Mouse (Mus musculus) heart, embryonic 11.5 days (tissue): ENCODE measurements at regions not wholly inside any gene's neighbourhood (a gene's known extent, or its start where the extent isn't known, plus 50 kb on each side); places are given as distances from the start of the nearest gene placed in this dataset.
"Not testable (repeated sequence)": the region's sequence is repeated elsewhere in the genome, so short reads cannot be mapped to it uniquely, and the experiment has no call there.

Experiments
- ATAC-seq: fragments of 200-750 bp; cut with Nextera tagmentation; replicated peaks from 2 replicates; pipeline ENCODE4 v1.8.0; 2017; ENCODE audit warnings: moderate library complexity; ENCODE audit not compliant: insufficient number of reproducible peaks, low FRiP score, low TSS enrichment
- H3K27ac ChIP-seq: fragments of 300-500 bp; sonication (generic); 2 replicates; pipeline ENCODE4 v1.5.1; 2014; ENCODE audit warnings: mild to moderate bottlenecking, low read depth, low read length
- H3K27me3 ChIP-seq: fragments of 300-500 bp; sonication (generic); 2 replicates; pipeline ENCODE4 v1.6.1; 2014; ENCODE audit warnings: mild to moderate bottlenecking, low read length, mixed read lengths; ENCODE audit not compliant: control insufficient read depth, insufficient read depth
- H3K36me3 ChIP-seq: fragments of 300-500 bp; sonication (generic); 2 replicates; pipeline ENCODE4 v1.6.1; 2014; ENCODE audit warnings: mild to moderate bottlenecking, low read length, moderate library complexity, mixed read lengths; ENCODE audit not compliant: control insufficient read depth, insufficient read depth
- H3K4me1 ChIP-seq: fragments of 300-500 bp; sonication (generic); 2 replicates; pipeline ENCODE4 v1.6.1; 2014; ENCODE audit warnings: low read length; ENCODE audit not compliant: control insufficient read depth, insufficient read depth
- H3K4me2 ChIP-seq: fragments of 300-500 bp; sonication (generic); 2 replicates; pipeline ENCODE4 v1.6.1; 2014; ENCODE audit warnings: mild to moderate bottlenecking, moderate library complexity
- H3K4me3 ChIP-seq: fragments of 300-500 bp; sonication (generic); 2 replicates; pipeline ENCODE4 v1.5.1; 2014; ENCODE audit warnings: low read depth, low read length
- H3K9ac ChIP-seq: fragments of 300-500 bp; sonication (generic); 2 replicates; pipeline ENCODE4 v1.6.1; 2014; ENCODE audit warnings: mild to moderate bottlenecking, low read depth, low read length, moderate library complexity
- H3K9me3 ChIP-seq: fragments of 300-500 bp; sonication (generic); replicated peaks from 2 replicates; pipeline ENCODE4 v1.6.1; 2016; ENCODE audit warnings: low read length; ENCODE audit not compliant: control insufficient read depth
- WGBS: fragments of 180-500 bp; shearing (Covaris S2); extraction: QIAGEN DNeasy Blood & Tissue Kit; methylation state at CpG from one replicate; pipeline ENCODE4 v1.1.7; 2014; ENCODE audit not compliant: insufficient replicate concordance; 5-methylcytosine and 5-hydroxymethylcytosine counted together

- Histone ChIP-seq H3K4me1 (no peaks in the 10 kb centered on the region), H3K9ac (no peak overlapping the region), H3K27me3 (peaks cover 2% of the 10 kb centered on the region; the same call in 1 of the 2 replicates), H3K9me3 (no peaks in the 10 kb centered on the region), H3K4me3 (no peak overlapping the region), H3K4me2 (no peak overlapping the region), H3K36me3 (no peaks in the 10 kb centered on the region), H3K27ac (no peak overlapping the region)
- no peak for ATAC-seq
- 66% methylated on average over 2 of the region's 2 CpGs for WGBS
These were observed 234.2 kb downstream of the Unc5cl start for GRCm38 (mm10) chr17:48688944-48689343.

DNA sequence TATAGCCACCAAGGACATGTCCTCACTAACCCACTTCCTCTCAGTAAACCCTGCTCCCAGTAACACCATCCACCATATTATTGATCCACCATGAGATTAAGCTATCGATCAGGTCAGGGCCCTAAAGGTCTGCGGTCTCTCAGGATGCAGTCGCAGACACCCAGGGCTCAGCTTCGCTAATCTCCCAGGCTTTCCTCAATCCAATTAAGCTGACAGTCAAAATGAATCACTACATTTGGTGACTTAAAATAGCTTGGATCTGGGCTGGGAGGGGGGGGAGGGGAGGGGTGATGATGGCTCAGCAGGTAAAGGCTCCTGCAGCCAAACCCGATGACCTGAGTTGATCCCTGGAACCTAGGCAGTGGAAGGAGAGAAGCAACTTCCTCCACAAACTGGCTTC, 233.7 kb upstream of the Lrfn2 start:
- H3K27me3 ChIP-seq, result no peaks in the 10 kb centered on the region
- no peak for ATAC-seq
- no peaks in the 10 kb centered on the region; the same call in 1 of the 2 replicates for H3K9me3 ChIP-seq
- H3K27ac ChIP-seq, result no peak overlapping the region
- H3K4me1 ChIP-seq, result no peaks in the 10 kb centered on the region
- 65% methylated on average over 5 of the region's 5 CpGs for WGBS
- H3K36me3 ChIP-seq, result no peaks in the 10 kb centered on the region
- H3K4me2 ChIP-seq, result no peak overlapping the region
- H3K4me3 ChIP-seq, result no peak overlapping the region
- no peak overlapping the region for H3K9ac ChIP-seq

DNA sequence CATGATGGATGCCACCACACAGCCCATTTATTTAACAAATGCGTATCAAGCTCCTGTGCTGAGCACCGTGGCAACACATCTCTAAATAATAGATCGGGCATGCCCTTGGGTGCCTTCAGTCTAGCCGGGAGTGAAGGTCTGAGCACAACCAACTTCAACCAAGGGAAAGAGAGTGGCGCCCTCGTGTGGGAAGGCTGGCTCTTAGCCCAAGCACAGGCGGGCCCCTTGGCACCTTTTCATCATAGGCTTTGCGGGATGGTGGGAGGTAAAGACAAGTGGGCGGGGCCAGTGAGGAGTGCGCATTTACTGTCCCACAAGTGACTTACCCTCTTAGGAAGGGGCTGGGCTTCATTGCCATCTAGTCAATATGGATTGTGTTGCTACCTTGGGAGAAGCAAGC, 231.6 kb upstream of the Lrfn2 start:
- no peak for ATAC-seq
- Histone ChIP-seq H3K27me3 (no peaks in the 10 kb centered on the region), H3K36me3 (no peaks in the 10 kb centered on the region), H3K9ac (no peak overlapping the region), H3K4me1 (no peaks in the 10 kb centered on the region), H3K9me3 (no peaks in the 10 kb centered on the region; the same call in 1 of the 2 replicates), H3K27ac (no peak overlapping the region), H3K4me3 (no peak overlapping the region), H3K4me2 (no peak overlapping the region)
- WGBS, result 25% methylated on average over 10 of the region's 10 CpGs

DNA sequence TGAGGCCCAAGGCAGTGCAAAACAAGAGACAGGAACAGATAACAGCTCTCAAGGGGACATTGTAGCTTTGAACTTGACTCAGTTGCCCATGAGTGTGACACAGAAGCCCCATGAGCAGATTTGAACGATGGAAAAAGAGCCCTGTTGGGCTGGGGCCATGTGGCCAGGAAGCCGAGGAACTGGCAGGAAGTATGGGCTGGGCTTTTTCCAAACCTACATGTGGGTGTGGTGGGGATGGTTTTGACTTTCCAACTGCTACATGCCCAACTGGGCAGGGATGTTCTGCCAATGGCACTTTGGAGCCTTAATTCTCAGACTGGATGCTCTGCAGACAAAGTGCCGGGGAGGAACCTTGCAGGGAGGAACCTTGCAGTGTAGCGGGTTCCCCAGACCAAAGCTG, 211.7 kb upstream of the Lrfn2 start:
- no peaks in the 10 kb centered on the region for H3K4me1 ChIP-seq
- ATAC-seq, result no peak
- no peak overlapping the region for H3K4me2 ChIP-seq
- WGBS, result 74% methylated on average over 4 of the region's 4 CpGs
- H3K27ac ChIP-seq, result no peak overlapping the region
- H3K27me3 ChIP-seq, result peaks cover 3% of the 10 kb centered on the region; the same call in 1 of the 2 replicates
- H3K9ac ChIP-seq, result no peak overlapping the region
- H3K36me3 ChIP-seq, result no peaks in the 10 kb centered on the region
- no peaks in the 10 kb centered on the region for H3K9me3 ChIP-seq
- H3K4me3 ChIP-seq, result no peak overlapping the region

DNA sequence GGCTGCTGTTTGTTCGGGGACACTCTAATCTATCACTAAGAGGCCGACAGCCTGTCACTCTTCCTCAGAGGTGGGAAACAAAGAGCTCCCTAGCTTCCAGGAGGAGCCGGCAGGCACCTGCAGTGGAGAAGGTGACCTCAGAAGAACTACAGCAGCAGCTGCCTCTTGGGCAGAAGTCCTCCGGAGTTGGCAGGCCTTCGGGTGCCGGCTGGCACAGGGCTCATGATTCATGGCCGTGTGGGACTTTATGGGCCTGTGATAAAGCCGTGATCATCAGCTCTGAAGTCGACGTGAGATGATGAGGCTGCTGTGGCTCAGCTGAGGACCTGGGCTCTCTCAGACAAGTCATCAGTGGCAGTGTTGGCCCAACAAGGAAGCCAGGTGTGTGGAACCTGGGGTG, 208.9 kb upstream of the Lrfn2 start:
- H3K4me2 ChIP-seq, result no peak overlapping the region
- H3K4me3 ChIP-seq, result no peak overlapping the region
- ATAC-seq, result no peak
- H3K9ac ChIP-seq, result no peak overlapping the region
- WGBS, result 59% methylated on average over 10 of the region's 10 CpGs
- H3K4me1 ChIP-seq, result peaks cover 5% of the 10 kb centered on the region; the same call in 1 of the 2 replicates
- H3K9me3 ChIP-seq, result no peaks in the 10 kb centered on the region
- no peaks in the 10 kb centered on the region for H3K36me3 ChIP-seq
- H3K27me3 ChIP-seq, result peaks cover 3% of the 10 kb centered on the region; the same call in 1 of the 2 replicates
- no peak overlapping the region for H3K27ac ChIP-seq

DNA sequence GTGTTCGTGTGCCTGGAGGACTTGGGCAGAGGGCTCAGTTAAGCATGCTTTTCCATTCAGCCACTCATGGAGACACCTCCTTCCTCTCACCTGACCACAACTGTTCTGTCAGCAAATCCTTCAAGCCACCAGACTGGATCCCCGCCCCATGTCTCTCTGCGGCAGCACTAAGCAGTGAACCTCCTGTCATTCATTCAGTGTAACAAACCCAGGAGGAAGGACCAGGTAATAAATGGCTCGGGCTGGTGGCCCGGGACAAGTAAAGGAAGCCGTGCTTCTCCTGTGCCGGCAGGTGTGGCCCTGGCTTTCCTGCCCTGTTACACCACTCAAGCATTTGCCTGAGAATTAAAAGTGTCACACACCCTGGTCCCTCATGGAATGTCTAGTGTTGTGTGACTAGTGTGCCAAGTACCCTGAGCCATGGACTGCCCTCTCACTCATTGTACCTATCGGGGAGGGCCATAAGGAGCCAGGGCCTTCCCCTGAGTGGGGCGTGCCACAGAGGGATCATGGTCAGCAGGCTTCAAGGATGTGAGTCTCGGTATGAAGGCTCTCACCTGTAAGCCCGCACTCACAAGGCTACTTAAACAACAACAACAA, 207.6 kb upstream of the Lrfn2 start:
- no peak overlapping the region for H3K4me2 ChIP-seq
- ATAC-seq, result no peak
- H3K36me3 ChIP-seq, result no peaks in the 10 kb centered on the region
- H3K27ac ChIP-seq, result no peak overlapping the region
- WGBS, result 81% methylated on average over 11 of the region's 11 CpGs
- H3K4me1 ChIP-seq, result peaks cover 5% of the 10 kb centered on the region; the same call in 1 of the 2 replicates
- no peaks in the 10 kb centered on the region for H3K9me3 ChIP-seq
- peaks cover 3% of the 10 kb centered on the region; the same call in 1 of the 2 replicates for H3K27me3 ChIP-seq
- H3K9ac ChIP-seq, result no peak overlapping the region
- H3K4me3 ChIP-seq, result no peak overlapping the region

GRCm38 (mm10) chr17:48726460-48726859, 205.7 kb upstream of the Lrfn2 start:
- H3K36me3 ChIP-seq, result no peaks in the 10 kb centered on the region
- no peak for ATAC-seq
- 14% methylated on average over 3 of the region's 3 CpGs for WGBS

GRCm38 (mm10) chr17:48733801-48734200, 198.4 kb upstream of the Lrfn2 start:
- Histone ChIP-seq H3K9me3 (no peaks in the 10 kb centered on the region), H3K4me3 (no peak overlapping the region), H3K27me3 (no peaks in the 10 kb centered on the region), H3K36me3 (no peaks in the 10 kb centered on the region), H3K9ac (no peak overlapping the region), H3K4me1 (no peaks in the 10 kb centered on the region), H3K27ac (no peak overlapping the region), H3K4me2 (no peak overlapping the region)
- no peak for ATAC-seq
- WGBS, result 81% methylated on average over 9 of the region's 9 CpGs

More at GRCm38 (mm10) chr17:48726460-48726859, 205.7 kb upstream of the Lrfn2 start:
- Histone ChIP-seq H3K27me3 (peaks cover 3% of the 10 kb centered on the region; the same call in 1 of the 2 replicates), H3K9ac (no peak overlapping the region), H3K9me3 (no peaks in the 10 kb centered on the region), H3K4me2 (no peak overlapping the region), H3K4me3 (no peak overlapping the region), H3K27ac (no peak overlapping the region), H3K4me1 (peaks cover 5% of the 10 kb centered on the region; the same call in 1 of the 2 replicates)

DNA sequence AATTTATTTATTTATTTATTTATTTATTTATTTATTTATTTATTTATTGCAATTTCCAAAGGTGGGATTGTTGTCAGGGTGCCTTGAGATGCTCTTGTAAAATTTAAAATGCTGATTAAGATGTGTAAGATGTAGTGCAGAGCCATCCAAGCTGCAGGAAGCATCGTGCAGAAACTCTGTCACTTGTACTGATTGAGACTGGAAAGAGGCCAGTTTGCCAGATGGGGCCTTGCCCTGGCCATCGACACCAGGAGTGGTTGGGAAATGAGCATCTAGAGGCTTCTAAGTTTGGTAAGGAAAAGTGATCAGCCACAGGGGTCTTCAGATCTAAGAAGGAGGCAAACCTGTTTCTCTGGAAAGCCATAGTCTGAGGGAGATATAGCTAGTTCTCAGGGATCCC, 195.0 kb upstream of the Lrfn2 start:
- ATAC-seq, H3K4me2 ChIP-seq, H3K9me3 ChIP-seq, H3K27me3 ChIP-seq, H3K4me1 ChIP-seq, H3K36me3 ChIP-seq, H3K27ac ChIP-seq, H3K9ac ChIP-seq, H3K4me3 ChIP-seq: not testable (repeated sequence)
- WGBS, result 71% methylated on average over 2 of the region's 2 CpGs
